Mouse (Mus musculus): ENCODE measurements around the gene Cep19. TPM values are rescaled to one million over a fixed set of nuclear protein-coding genes. Genes with fewer than 3 reads are reported as not detected.
A peak's percentile ranks its signal among the peaks of the same experiment; 100 is the strongest.

Cep19 gene
- polyA plus RNA-seq, 1 experiment from 2014 or later = 42.6 TPM

- no peak overlapping the region for H3K27ac ChIP-seq (ENCODE audit: low read length)
- peaks cover 3% of the 10 kb centered on the region for H3K9me3 ChIP-seq (ENCODE audit: low read length)
- H3K4me2 ChIP-seq (replicated peaks; ENCODE audit: low read depth, low read length) = no peak overlapping the region
- H3K4me1 ChIP-seq (ENCODE audit: insufficient read depth, low read length) = no peaks in the 10 kb centered on the region
- H3K4me3 ChIP-seq (ENCODE audit: low read length) = no peak overlapping the region
- H3K36me3 ChIP-seq (ENCODE audit: insufficient read depth, low read length) = peaks cover 40% of the 10 kb centered on the region
- ATAC-seq (ENCODE audit: low FRiP score, low TSS enrichment) = no peak
- H3K9ac ChIP-seq (replicated peaks; ENCODE audit: low read length) = no peak overlapping the region
- WGBS = 92% methylated on average over 1 of the region's 1 CpGs
- no peaks in the 10 kb centered on the region for H3K27me3 ChIP-seq (ENCODE audit: insufficient read depth, low read length)
These were observed 6.1 kb downstream of the Cep19 start for GRCm38 (mm10) chr16:32105698-32106097.

GRCm38 (mm10) chr16:32107342-32108045, 7.9 kb downstream of the Cep19 start:
- Histone ChIP-seq H3K4me1 (ENCODE audit: insufficient read depth, low read length) (no peaks in the 10 kb centered on the region), H3K36me3 (ENCODE audit: insufficient read depth, low read length) (peaks cover 34% of the 10 kb centered on the region)
- 89% methylated on average over 12 of the region's 12 CpGs for WGBS

GRCm38 (mm10) chr16:32108170-32108569, 8.6 kb downstream of the Cep19 start:
- ATAC-seq (ENCODE audit: low FRiP score, low TSS enrichment) = peak; percentile 69; the same call in 1 of the 2 replicates
- peaks cover 3% of the 10 kb centered on the region for H3K9me3 ChIP-seq (ENCODE audit: low read length)
- H3K36me3 ChIP-seq (ENCODE audit: insufficient read depth, low read length) = peaks cover 30% of the 10 kb centered on the region
- H3K27ac ChIP-seq (ENCODE audit: low read length) = no peak overlapping the region
- no peak overlapping the region for H3K4me3 ChIP-seq (ENCODE audit: low read length)
- no peaks in the 10 kb centered on the region for H3K27me3 ChIP-seq (ENCODE audit: insufficient read depth, low read length)
- H3K9ac ChIP-seq (replicated peaks; ENCODE audit: low read length) = no peak overlapping the region
- H3K4me2 ChIP-seq (replicated peaks; ENCODE audit: low read depth, low read length) = no peak overlapping the region
- 60% methylated on average over 7 of the region's 7 CpGs for WGBS
- H3K4me1 ChIP-seq (ENCODE audit: insufficient read depth, low read length) = no peaks in the 10 kb centered on the region

More at GRCm38 (mm10) chr16:32107342-32108045, 7.9 kb downstream of the Cep19 start:
- no peaks in the 10 kb centered on the region for H3K27me3 ChIP-seq (ENCODE audit: insufficient read depth, low read length)
- no peak overlapping the region for H3K27ac ChIP-seq (ENCODE audit: low read length)
- no peak for ATAC-seq (ENCODE audit: low FRiP score, low TSS enrichment)
- H3K9ac ChIP-seq (replicated peaks; ENCODE audit: low read length) = no peak overlapping the region
- H3K9me3 ChIP-seq (ENCODE audit: low read length) = peaks cover 3% of the 10 kb centered on the region
- no peak overlapping the region for H3K4me3 ChIP-seq (ENCODE audit: low read length)
- H3K4me2 ChIP-seq (replicated peaks; ENCODE audit: low read depth, low read length) = no peak overlapping the region

GRCm38 (mm10) chr16:32108578-32108977, 9.0 kb downstream of the Cep19 start:
- 86% methylated on average over 2 of the region's 2 CpGs for WGBS

GRCm38 (mm10) chr16:32110951-32111699, 11.5 kb downstream of the Cep19 start:
- no peaks in the 10 kb centered on the region for H3K27me3 ChIP-seq (ENCODE audit: insufficient read depth, low read length)
- H3K4me2 ChIP-seq (replicated peaks; ENCODE audit: low read depth, low read length) = no peak overlapping the region
- no peak overlapping the region for H3K4me3 ChIP-seq (ENCODE audit: low read length)
- H3K9ac ChIP-seq (replicated peaks; ENCODE audit: low read length) = no peak overlapping the region
- ATAC-seq (ENCODE audit: low FRiP score, low TSS enrichment) = no peak
- H3K27ac ChIP-seq (ENCODE audit: low read length) = no peak overlapping the region
- peaks cover 9% of the 10 kb centered on the region; the same call in 1 of the 2 replicates for H3K36me3 ChIP-seq (ENCODE audit: insufficient read depth, low read length)
- 67% methylated on average over 15 of the region's 15 CpGs for WGBS
- no peaks in the 10 kb centered on the region for H3K4me1 ChIP-seq (ENCODE audit: insufficient read depth, low read length)
- H3K9me3 ChIP-seq (ENCODE audit: low read length) = no peaks in the 10 kb centered on the region

More at GRCm38 (mm10) chr16:32108578-32108977, 9.0 kb downstream of the Cep19 start:
- H3K27me3 ChIP-seq (ENCODE audit: insufficient read depth, low read length) = no peaks in the 10 kb centered on the region
- no peak overlapping the region for H3K27ac ChIP-seq (ENCODE audit: low read length)
- H3K9me3 ChIP-seq (ENCODE audit: low read length) = peaks cover 3% of the 10 kb centered on the region
- ATAC-seq (ENCODE audit: low FRiP score, low TSS enrichment) = no peak
- H3K4me2 ChIP-seq (replicated peaks; ENCODE audit: low read depth, low read length) = no peak overlapping the region
- peaks cover 26% of the 10 kb centered on the region for H3K36me3 ChIP-seq (ENCODE audit: insufficient read depth, low read length)
- no peak overlapping the region for H3K9ac ChIP-seq (replicated peaks; ENCODE audit: low read length)
- no peak overlapping the region for H3K4me3 ChIP-seq (ENCODE audit: low read length)
- no peaks in the 10 kb centered on the region for H3K4me1 ChIP-seq (ENCODE audit: insufficient read depth, low read length)

GRCm38 (mm10) chr16:32113541-32114218, 14.1 kb downstream of the Cep19 start:
- no peaks in the 10 kb centered on the region for H3K9me3 ChIP-seq (ENCODE audit: low read length)
- WGBS = 64% methylated on average over 23 of the region's 23 CpGs
- 0 out of 2 replicates have a peak overlapping the region, but pooled peaks have one; percentile 22 for H3K27ac ChIP-seq (ENCODE audit: low read length)
- H3K27me3 ChIP-seq (ENCODE audit: insufficient read depth, low read length) = no peaks in the 10 kb centered on the region
- H3K36me3 ChIP-seq (ENCODE audit: insufficient read depth, low read length) = 0 out of 2 replicates have a peak, but pooled peaks cover 4% of the 10 kb centered on the region
- no peak overlapping the region for H3K9ac ChIP-seq (replicated peaks; ENCODE audit: low read length)
- H3K4me1 ChIP-seq (ENCODE audit: insufficient read depth, low read length) = no peaks in the 10 kb centered on the region
- H3K4me3 ChIP-seq (ENCODE audit: low read length) = no peak overlapping the region
- no peak overlapping the region for H3K4me2 ChIP-seq (replicated peaks; ENCODE audit: low read depth, low read length)
- no peak; the same call in 1 of the 2 replicates for ATAC-seq (ENCODE audit: low FRiP score, low TSS enrichment)

- no peak overlapping the region for H3K4me2 ChIP-seq (replicated peaks; ENCODE audit: low read depth, low read length)
- H3K4me1 ChIP-seq (ENCODE audit: insufficient read depth, low read length) = no peaks in the 10 kb centered on the region
- H3K27me3 ChIP-seq (ENCODE audit: insufficient read depth, low read length) = no peaks in the 10 kb centered on the region
- 0 out of 2 replicates have a peak, but pooled peaks cover 4% of the 10 kb centered on the region for H3K36me3 ChIP-seq (ENCODE audit: insufficient read depth, low read length)
- H3K9ac ChIP-seq (replicated peaks; ENCODE audit: low read length) = no peak overlapping the region
- no peaks in the 10 kb centered on the region for H3K9me3 ChIP-seq (ENCODE audit: low read length)
- no peak overlapping the region for H3K4me3 ChIP-seq (ENCODE audit: low read length)
- no peak for ATAC-seq (ENCODE audit: low FRiP score, low TSS enrichment)
- WGBS = 91% methylated on average over 10 of the region's 10 CpGs
- no peak overlapping the region for H3K27ac ChIP-seq (ENCODE audit: low read length)
These were observed 14.8 kb downstream of the Cep19 start for GRCm38 (mm10) chr16:32114406-32114805.

GRCm38 (mm10) chr16:32114968-32115695, 15.5 kb downstream of the Cep19 start:
- Histone ChIP-seq H3K9me3 (ENCODE audit: low read length) (no peaks in the 10 kb centered on the region), H3K36me3 (ENCODE audit: insufficient read depth, low read length) (0 out of 2 replicates have a peak, but pooled peaks cover 4% of the 10 kb centered on the region), H3K4me3 (ENCODE audit: low read length) (no peak overlapping the region), H3K4me2 (replicated peaks; ENCODE audit: low read depth, low read length) (peak overlapping the region; percentile 28; the same call in 1 of the 2 replicates), H3K9ac (replicated peaks; ENCODE audit: low read length) (no peak overlapping the region), H3K27me3 (ENCODE audit: insufficient read depth, low read length) (no peaks in the 10 kb centered on the region), H3K4me1 (ENCODE audit: insufficient read depth, low read length) (no peaks in the 10 kb centered on the region), H3K27ac (ENCODE audit: low read length) (no peak overlapping the region; the same call in 1 of the 2 replicates)
- WGBS = 14% methylated on average over 15 of the region's 15 CpGs
- ATAC-seq (ENCODE audit: low FRiP score, low TSS enrichment) = peak; percentile 16

GRCm38 (mm10) chr16:32115781-32116180, 16.2 kb downstream of the Cep19 start:
- WGBS = 54% methylated on average over 6 of the region's 6 CpGs
- Histone ChIP-seq H3K9me3 (ENCODE audit: low read length) (no peaks in the 10 kb centered on the region), H3K9ac (replicated peaks; ENCODE audit: low read length) (no peak overlapping the region), H3K27ac (ENCODE audit: low read length) (no peak overlapping the region), H3K4me3 (ENCODE audit: low read length) (no peak overlapping the region), H3K27me3 (ENCODE audit: insufficient read depth, low read length) (no peaks in the 10 kb centered on the region), H3K4me1 (ENCODE audit: insufficient read depth, low read length) (no peaks in the 10 kb centered on the region), H3K4me2 (replicated peaks; ENCODE audit: low read depth, low read length) (no peak overlapping the region), H3K36me3 (ENCODE audit: insufficient read depth, low read length) (no peaks in the 10 kb centered on the region)
- no peak for ATAC-seq (ENCODE audit: low FRiP score, low TSS enrichment)
